Mouse (Mus musculus): Measurements from ENCODE around the gene Sf3b2.

The Sf3b2 gene

DNA sequence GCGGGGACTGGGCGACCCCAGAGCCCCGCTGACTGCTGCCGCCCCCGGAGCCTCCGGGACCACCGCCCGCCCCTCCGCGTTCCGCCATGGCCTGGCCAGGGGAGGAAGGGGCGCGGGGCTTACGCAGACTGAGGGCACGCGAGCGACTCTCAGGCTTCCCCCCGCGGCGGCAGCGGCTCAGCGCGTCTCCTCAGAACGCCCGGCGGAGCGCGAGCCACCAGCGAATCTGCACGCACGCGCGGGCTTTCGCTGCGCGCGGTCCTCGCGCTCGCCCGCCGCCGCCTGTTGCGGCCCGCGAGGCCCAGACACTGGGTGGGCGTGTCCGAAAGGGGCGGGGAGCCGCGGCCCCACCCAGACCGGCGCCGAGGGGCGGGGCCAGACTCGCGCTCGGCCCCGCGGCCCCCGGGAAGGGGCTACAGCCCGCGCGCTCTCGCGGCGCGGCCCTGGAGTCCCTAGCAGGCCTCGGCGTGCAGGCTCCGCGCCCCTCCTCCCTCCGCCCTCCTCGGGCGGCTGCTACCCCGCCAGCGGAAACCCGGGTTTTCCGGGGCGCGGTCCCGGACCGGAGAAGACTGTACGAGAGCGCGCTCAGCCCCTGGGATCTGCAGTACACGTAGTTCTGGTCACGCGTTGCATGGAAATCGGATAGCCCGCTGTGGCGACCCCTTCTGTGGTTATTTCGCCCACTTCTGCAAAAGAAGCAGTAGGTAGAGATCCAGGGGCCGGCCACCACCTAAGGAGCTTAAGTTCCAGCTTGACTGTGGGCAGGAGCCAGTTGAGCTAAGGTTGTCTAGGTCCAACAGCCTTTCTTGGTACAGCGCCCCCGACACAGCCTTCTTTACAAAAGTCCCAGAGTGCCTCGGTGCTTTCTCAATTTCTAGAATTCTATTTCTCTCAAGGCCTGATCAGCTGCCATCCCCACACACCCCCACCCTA, 22.2 kb downstream of the Sf3b2 start, which contains the start of gene Pacs1:
Gene Pacs1 (minus strand): TSS at position 319 of the 933 bp plus-strand sequence.
- in situ Hi-C loops (cut with MboI, MseI) = no loop called here

DNA sequence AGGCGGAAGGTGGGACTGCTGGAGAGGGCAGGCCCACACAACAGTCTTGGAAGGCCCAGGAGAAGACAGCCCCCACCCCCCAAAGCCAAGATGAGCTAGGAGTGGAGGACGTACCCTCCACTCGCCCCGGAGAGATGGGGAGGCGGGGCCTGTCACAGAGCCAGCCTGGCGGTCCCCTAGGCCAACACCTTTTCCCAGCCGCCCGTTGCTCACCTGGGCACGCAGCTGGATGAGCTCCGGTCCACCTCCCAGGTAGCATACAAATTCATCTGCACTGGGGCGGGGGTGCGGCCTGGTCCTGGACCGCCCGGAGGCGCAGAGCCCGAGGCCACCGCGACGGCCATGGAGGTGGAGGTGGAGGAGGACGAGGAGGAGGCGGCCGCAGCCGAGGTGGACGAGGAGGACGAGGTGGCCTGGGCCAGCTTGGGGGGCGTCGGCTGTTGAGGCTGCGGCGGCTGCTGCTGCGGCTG, 22.9 kb downstream of the Sf3b2 start:
- in situ Hi-C loops (cut with MboI, MseI) = no loop called here

DNA sequence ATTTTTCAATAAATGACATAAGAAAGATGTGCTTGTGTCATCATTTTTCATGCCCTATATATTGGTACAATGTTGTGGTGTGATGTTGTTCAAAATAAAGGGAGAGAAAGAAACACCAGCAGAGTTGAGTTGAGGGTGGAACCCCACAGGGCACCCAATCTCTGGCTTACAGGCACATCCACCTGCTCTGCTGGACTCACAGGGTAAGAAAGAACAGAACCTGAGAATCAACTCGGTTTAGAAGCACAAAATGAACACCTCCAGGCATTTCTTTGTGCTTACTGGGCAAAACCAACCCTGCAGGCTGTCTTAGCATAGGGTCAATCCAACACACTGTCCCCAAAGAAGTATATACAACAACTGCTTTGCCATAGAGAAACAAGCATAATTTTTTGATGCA, 23.8 kb downstream of the Sf3b2 start:
- in situ Hi-C loops (cut with MboI, MseI) = no loop called here

DNA sequence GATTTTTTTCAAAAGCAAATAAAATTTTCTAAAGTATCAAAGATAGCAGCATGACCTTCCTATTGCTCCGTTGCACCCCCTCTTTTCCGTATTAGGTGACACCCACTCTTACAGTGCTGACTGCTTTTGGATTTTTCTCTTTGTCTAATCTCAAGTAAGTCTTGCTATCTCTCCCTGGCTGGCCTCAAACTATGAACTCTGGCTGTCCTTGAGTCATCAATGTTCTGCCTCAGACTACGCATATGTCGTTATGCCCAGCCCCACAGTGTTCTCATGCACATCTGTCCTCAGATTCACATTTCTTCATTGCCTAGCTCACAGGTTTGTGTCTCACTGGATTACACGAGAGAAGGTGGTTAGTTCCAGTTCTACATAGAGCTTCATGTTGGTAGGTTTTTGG, 25.9 kb downstream of the Sf3b2 start:
- in situ Hi-C loops (cut with MboI, MseI) = no loop called here

DNA sequence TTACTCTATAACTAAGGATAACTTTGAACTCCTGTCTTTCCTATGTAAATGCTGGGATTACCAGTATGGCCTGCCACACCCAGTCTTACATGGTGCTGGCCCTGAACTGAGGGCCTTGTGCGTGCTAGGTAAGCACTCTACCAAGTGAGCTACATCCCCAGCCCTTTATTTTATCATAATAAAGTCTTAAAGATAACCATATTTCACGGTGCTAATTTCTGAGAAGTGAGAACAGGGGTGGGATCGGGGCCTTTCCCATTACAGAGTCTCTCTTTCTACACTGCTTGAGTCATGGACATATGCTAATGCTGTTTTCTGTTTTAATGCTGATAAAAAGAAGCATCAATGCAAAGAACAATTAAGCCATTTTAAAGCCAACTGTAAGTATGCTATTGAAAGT, 26.4 kb downstream of the Sf3b2 start:
- in situ Hi-C loops (cut with MboI, MseI) = no loop called here

DNA sequence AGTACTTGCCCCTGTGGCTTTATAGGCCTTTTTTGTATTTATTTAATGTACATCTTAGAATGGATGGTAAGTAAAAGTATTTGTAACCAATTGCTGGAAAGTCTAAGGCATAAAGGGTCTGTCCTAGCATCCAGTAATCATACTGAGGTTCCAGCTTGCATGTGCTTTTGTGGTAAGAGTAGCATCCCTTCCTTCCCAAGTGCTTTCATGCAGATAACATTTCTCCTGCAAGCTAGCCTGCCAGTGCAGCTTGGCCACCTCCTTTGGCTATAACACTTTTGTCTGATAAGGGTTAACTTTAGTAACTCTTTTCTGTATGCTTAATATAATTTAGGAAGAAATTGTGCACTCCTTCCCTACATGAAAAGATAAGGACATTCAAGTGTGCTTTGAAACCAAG, 27.2 kb downstream of the Sf3b2 start:
- in situ Hi-C loops (cut with MboI, MseI) = no loop called here

DNA sequence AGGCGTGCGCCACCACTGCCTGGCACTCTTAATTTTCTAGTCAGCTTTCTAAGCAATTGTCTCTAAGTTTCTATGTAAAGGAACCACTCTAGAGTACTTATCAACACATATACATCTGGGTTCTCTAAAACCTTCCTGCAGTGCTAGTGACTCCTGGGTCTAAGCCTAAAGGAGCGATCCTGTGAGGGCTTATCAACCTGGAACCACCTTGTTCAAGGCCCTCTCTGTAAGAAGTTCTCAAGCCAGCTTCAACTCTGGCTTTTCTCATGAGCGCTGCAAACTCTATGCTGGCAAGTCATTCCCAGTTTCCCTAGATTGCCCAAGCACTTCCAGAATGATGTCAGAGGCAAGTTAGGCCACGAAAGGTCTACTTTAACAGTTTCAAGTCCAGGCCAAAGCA, 28.2 kb downstream of the Sf3b2 start:
- in situ Hi-C loops (cut with MboI, MseI) = no loop called here

DNA sequence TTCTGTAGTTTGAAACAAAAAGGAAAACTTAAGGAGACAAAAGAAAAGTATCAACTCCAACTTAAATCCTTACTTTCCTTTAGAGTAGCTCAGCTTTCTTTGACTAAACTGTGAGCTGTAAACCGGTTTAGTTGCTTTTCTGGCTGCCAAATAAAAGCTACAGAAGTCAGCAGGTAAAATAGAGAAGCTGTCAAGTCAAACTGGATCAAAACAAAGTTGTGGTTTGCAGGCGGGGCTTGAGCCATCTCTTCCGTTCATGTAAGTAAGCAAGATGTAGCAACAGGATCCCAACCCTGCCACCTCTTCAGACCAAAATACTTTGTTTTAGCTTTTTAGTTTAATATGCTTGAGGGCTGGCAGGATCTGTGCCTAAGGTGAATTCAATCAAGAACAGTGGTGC, 38.1 kb downstream of the Sf3b2 start:
- in situ Hi-C loops (cut with MboI, MseI) = no loop called here

DNA sequence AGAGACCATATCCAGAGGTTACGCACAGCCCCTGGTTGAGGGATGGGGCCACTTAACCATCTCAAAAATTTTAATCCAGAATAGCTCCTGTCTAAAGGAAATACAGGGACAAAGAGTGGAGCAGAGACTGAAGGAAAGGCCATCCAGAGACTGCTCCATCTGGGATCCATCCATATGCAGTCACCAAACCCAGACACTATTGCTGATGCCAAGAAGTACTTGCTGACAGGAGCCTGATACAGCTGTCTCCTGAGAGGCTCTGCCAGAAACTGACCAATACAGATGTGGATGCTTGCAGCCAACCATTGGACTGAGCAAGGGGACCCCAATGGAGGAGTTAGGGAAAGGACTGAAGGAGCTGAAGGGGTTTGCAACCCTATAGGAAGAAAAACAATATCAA, 58.3 kb downstream of the Sf3b2 start:
- in situ Hi-C loops (cut with MboI, MseI) = loop anchor here (5.0 kb wide), 1 partner anchor 90 kb away; no protein-coding TSS in a partner anchor

DNA sequence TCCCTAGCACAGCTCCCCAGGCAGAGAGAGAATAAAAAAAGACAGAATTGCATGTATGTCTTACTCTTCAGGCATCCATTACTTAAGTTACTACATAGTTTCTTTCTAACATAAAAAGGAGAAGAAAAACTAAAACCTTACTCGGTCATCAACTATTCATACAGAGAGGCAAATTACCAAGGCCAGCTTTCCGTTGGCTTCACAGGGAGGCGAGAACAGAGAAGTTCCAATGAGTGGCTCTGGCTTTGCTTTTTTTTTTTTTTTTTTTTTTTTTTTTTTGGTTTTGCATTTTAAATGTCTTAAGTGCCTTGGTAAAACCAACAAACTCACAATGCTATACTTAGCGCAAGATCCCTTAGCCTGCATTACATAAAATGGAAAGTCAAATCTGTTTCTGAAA, 62.6 kb downstream of the Sf3b2 start:
- in situ Hi-C loops (cut with MboI, MseI) = no loop called here

DNA sequence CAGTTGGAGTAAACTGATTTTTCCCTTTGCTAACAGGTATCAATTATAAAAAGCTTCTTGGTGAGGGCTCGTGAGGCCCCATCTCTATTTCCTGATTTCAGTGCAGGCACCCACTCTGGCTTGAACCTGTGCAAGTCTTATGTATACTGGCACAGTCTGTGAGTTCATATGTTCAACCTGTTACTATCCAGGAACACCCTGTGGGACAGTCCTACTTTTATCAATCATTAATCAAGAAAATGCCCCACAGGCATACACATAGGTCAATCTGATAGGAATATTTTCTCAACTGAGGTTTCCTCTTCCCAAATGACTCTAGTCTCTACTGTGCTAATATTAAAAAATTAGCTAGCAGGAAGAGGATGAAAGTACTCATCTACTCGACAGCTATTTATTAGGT, 65.1 kb downstream of the Sf3b2 start:
- in situ Hi-C loops (cut with MboI, MseI) = no loop called here

DNA sequence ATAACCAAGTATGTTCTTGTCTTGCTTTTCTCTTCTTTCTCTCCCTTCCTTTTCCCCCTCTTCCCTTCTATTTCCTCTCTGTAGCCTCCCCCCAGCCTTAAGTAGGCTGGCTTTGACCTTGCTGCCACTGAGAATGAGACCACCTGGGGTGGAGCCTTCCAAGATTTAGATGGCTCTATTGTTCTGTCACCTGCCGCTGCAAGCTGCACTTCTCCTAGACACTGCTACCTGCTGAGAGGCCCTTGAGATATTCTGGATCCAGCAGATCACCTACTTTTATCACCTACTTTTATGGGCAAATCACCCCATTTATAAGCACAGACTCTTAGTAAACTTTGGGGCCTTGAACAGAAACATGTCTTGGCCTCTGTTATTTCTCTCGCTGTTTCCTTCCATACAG, 70.6 kb downstream of the Sf3b2 start:
- in situ Hi-C loops (cut with MboI, MseI) = no loop called here

DNA sequence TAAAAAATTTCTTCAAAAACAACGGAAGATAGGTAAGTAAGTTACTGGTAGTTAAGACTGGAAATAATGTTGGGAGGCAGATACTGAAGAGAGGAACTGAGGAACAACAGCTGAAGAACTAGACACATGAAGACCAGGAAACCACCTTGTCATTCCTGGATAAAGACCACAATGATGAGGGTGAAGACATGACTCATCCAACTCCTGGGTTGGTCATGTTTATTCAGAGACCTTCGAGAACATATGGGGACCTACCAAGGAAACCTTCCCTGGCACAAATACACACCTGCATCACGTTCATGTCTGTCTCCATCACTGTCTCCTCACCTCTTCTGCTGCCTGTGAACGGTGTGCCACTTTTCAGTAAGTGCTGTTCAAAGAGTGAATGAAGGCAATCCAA, 71.2 kb downstream of the Sf3b2 start:
- in situ Hi-C loops (cut with MboI, MseI) = no loop called here

Measured in T-helper 2 cell (primary cell).